Mouse (Mus musculus) NIH3T3 (cell line): ENCODE measurements at regions not wholly inside any gene's neighbourhood (a gene's known extent, or its start where the extent isn't known, plus 50 kb on each side); places are given as distances from the start of the nearest gene placed in this dataset.
"Not testable (repeated sequence)": the region's sequence is repeated elsewhere in the genome, so short reads cannot be mapped to it uniquely, and the experiment has no call there.

ENCODE experiments used
- DNase-seq: peaks from one replicate; pipeline ENCODE4 v3.0.0-alpha.2; 2012; ENCODE audit warnings: low read depth

DNA sequence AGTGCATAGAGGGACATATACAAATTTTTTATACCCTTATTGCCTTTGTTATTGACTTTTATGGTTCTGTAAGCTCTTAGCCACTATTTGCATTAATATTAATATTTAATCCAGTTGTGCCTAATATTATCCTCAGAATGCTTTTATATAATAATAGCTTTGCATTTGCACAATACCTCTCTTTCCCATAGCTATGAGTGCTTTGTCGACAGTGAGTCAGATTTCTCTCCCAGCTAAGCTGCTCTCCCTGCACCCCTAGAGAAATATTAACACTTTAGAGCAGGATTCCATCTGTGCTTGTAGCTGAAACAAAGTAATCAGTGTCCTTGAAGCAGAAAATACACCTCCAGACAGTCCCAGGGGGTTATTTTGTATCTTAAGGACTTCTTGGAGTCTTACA is 288.6 kb upstream of the Arglu1 start:
- DNase-seq = no peak

DNA sequence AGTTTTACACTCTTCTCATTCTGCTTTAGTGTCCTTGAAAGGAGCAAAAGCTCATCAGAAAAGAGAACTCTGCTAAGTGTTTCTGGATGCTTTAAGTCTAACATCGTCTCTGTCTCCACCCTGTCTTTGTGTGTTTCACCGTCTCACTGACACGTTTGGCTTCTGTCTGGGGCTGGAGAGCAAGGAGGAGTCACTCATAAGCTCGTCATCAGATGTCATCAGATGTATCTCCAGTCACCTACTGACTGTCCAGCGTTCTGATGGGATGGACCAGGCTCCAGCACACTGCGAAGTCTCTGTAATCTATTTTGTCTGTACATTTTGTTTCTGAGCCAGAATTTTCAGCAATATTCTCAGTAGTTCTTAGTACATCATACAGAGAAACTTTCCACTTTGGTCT is 283.4 kb upstream of the Arglu1 start:
- no peak for DNase-seq

DNA sequence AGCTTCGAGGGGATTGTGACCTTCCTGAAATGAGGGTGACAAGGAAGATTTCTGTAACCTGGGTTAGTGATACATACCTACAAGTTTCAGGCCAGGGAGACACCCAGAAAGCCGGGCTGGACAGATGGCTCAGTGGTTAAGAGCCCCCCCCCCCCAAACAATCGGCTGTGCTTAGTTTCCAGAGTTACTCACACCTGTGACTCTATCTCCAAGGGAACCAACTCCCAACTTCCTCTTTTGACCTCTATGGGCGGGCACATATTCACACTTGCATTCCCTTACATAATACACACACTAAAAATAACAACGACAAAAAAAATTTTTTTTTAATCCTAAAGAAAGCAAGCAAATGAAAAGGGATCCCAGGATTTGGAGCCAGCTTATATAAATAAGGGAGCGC is 283.0 kb upstream of the Arglu1 start:
- no peak for DNase-seq

DNA sequence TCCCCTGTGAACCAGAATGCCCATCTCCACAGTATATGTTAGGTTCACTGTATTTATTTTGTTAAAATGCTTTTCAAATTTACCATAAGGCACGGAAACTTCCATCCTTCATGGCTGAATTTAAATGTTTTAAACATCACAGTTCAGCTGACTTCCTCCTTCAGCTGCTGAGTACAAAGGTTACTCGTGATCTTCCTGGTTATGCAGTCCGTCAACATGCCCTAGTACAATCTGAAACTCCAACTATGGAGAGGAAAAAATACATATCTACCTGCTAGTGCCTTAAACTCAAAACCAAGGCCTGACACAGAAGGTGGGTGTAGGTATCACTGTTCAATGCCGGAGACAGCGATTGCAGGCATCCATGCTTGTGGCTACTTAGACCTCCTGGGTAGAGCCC is 280.5 kb upstream of the Arglu1 start:
- no peak for DNase-seq

DNA sequence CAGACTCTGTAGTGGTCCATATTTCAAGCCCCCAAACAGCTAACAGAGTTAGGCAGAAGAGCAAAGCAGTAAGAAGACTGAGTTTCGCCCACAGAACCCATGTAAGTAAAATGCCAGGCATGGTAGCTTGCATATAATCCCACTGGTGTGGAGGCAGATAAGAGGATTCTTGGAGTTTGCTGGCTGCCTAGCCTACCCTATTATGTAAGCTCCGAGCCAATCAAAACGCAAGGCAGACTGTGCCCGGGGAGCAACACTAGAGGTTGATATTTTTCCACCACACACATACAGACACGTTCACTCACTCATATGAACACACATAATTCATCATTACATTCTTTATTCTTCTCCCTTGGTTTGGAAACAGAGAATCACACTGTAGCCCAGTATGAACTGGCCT is 280.0 kb upstream of the Arglu1 start:
- DNase-seq = no peak

DNA sequence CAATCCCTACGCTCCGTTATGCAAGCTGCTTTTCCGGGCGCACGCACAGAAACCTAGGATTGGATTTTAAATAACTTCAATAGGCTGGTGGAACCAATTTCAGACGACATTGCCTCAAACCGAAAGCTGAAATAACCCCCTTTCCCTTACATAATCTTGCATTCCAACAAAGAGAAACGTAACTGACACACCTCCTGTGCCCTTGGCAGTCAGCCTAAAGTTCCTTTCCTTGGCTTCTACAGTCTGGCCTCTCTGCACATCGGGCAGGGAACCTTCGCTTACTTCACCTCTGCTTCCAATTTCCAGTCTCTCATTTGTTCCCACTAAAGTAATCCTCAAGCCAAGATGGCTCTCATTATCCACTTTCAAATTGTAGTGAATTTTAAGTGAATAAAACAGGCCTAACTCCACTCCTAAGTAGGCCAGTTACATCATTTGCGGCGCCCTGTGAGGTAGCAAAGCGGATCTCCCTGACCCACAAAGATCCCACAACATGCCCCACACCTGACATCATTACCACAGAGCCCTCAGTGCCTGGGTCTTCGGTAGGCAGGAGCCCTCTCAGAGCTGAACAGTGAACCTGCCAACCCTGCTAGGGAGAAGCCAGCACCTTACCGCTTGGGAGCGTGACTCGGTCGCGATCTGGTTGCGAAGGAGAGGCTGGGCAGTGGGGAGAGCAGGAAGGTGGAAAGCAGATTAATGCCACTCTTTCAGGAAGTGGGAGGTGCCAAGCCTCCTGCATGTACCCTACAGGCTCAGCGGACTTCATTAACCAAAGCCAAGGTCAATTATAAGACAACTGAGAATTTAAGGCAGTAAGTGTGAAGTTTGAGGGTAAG is 279.0 kb upstream of the Arglu1 start:
- no peak for DNase-seq

DNA sequence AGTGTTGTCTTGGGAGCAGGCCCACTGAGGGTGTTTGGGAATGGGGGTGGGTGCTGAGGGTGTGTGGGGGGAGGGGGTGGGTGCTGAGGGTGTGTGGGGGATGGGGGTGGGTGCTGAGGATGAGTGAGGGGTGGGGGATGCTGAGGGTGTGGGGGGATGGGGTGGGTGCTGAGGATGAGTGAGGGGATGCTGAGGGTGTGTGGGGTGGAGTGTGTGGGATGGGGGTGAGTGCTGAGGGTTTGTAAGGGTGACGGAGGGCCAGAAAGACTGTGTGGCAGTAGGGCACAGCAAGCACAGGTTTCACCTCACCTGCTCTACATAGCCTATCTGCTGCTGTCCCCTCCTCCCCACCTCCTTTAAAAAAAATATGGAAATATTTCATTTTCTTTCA is 276.3 kb upstream of the Arglu1 start:
- no peak for DNase-seq

DNA sequence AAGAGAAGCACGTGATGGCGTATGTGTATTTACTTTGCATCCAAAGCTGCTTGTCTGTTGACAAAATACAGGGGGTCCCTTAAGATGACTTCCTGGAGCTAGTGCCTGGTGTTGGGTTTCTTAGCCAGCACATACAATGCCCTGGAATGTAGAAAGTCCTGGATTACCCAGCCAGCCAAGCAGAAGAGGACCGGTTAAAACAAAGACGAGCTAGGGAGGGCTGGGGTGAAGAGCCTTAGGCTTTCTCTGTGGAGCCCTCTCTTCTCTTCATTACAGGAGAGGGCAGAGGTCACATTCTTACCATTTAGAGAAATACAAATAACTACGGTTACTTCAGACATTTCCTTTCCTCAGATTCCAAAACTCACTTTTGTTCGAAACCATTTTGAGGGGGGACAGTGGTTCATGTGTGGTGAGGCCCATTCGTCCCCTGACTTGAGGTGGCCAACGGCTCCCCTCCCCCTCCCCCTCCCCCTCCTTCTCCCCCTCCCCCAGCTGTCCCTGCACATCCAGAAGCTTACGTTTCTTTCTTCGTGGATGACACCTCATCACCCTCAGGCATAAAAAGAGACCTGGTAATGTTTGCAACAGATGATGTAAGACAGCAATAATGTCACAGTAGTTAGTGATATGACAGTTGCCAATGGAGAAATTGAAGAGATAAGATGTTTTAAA is 275.8 kb upstream of the Arglu1 start:
- DNase-seq = no peak

DNA sequence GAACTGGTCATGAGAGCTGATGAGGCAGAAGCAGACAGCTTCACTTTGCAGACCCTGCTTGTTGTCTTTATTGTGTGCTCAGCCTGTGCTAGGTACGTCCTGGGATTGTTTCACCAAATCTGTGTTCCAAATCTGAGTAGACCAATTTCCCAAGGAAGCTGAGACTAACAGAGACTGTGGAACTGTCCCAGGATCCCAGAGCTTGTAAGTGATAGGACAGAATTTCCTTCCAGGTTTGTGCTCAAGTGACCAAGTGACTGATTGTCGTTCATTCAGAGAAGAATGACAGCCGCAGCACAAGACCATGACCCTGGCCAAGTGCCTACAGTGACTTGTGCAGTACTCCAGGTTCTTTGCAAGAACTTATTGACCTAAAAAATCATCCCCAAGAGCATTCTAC is 269.9 kb upstream of the Arglu1 start:
- no peak for DNase-seq

DNA sequence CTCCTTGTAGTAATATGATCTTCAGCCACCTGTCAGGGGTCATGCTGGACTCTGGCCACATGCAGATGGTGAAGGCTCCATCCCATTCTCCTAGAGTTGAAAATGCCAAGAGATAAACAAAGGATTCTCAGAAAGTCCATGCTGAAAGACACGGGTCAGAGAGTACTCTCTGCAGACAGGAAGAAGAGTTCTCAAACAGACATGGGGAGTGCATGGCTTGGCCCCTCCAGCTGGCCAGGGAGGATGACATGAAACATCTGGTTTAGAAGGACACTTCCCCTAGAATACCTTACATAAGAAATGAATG is 269.4 kb upstream of the Arglu1 start:
- no peak for DNase-seq

DNA sequence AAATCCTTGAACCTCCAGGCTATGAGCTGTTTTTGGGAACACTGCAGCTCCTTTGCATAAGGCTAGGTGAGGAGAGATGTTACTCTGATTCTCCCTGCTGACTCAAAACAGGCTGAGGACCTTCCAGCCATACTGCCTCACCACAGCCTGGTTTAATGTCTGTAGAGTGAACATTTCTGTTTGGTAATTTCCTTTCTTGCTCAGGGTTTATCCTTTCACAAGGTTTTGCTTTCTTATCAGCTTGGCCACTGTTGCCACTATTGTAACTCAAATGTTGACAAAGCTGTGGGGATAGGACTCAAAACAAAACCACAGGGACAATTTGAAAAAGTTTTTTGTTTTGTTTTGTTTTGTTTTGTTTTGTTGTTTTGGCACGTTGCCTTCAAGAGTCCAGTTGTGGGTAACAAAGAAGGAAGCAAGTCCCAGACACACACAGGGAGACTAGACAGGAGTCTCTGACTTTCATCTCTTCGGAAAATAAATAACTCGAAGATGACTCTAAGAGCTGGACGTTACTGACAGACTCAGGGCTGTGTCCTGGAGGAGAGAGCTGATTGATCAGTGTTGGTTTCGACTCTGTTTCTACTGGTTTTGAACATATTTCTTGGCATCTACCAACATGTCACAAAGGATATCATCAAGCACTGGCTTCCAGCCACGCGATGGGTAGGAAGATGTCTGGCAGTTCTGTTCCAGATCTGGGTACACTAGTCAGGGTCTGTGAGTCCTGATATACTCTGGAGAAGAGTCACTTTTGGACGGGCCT is 268.9 kb upstream of the Arglu1 start:
- no peak for DNase-seq

DNA sequence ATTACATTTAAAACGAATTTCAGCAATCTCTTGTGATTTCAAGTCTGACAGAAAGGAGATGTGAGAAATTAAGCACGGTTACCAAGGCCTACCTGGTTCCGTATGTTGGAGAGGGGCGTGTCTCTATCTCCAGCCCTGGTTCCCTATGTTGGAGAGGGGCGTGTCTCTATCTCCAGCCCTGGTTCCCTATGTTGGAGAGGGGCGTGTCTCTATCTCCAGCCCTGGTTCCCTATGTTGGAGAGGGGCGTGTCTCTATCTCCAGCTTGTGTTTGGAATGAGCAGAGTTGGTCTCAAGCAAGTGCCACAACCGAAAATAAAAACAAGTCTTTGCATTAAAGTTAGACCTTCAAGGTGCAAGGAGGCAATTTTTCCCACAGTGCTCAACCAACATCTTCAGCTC is 267.8 kb upstream of the Arglu1 start:
- DNase-seq = not testable (repeated sequence)

DNA sequence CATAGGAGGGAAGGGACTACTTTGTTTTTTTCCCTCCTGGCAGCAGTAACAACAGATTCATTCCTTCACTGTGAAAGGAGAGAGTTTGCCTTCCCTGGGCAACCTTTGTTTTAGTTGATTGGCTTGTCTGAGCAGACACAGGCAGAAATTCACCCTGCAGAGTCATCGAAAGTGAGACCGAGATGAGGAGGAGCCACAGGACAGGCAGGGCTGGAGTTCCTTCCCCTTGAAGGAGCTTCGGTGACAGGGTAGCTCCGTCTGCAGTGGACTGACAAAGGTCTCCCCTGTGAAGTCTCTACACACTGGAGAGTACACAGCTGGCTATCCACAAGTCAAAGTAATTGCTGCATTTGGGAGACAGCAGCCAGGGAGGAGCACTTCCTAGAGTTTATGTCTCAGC is 261.9 kb upstream of the Arglu1 start:
- DNase-seq = no peak

DNA sequence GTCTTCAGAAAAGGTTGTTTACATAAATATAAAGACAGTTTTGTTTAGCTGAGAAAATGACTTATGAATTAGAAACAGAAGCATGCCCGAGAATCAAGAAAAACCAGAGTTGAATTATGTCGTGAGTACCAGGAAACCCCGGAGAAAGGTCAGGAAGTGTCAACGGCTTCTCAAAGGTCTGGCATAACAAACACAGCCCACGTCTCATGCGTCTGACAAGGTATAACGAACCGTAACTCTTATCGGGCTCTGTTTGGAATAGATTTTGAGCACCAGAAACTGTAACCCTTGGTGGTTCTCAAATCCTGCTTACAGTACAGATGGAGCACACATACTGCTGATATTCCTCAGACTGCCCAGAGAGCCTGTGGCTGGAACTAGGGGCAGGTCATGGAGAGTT is 260.9 kb upstream of the Arglu1 start:
- DNase-seq = no peak

DNA sequence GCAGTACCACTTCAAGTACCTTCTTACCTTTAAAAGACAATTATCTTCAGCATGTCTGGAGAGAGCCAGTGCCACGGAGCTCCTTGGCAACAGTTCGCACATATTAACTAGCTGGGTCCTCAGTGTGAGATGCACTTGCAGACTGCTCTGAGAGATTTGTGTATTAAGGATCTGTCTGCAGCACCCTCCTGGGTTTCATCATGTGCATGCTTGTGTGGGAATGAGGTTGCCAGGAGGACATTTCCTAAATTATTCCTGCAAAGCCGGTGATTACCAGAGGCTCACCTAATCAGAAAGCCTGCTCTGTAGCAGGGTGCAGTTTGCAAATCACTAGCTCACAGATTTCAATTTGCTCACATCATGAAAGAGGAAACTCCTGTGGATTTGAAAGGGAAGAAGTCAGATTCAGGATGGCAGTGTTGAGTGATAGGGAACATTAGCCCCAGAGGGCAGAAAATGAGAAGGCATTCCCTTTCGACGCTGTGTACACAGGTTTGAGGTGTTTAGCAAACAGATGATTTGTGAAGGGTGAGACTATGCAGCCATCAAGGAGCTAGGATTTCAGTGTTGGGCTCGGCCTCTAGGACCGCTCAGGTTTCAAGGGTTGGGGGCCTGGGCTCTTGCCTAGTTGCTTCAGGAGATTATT is 257.3 kb upstream of the Arglu1 start:
- DNase-seq = no peak

DNA sequence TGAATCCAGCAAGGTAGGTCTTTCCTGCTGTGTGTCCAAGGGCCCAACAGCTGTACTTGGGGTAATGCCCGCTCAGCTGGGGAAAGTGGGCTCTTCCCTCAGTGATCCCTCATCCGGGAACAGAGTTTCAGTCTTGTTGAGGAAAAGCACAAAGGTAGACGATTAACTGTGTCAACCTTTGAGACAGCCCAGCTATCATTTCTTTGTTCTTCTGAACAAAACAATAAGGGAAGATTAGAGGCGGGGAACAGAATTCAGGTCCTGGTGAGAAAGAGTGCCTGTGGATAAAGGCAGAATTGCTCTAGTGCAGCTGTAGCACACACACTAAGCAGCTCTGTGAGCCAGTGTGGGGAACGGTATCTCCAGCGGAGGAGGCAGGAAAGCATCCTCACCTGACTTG is 252.7 kb upstream of the Arglu1 start:
- no peak for DNase-seq

DNA sequence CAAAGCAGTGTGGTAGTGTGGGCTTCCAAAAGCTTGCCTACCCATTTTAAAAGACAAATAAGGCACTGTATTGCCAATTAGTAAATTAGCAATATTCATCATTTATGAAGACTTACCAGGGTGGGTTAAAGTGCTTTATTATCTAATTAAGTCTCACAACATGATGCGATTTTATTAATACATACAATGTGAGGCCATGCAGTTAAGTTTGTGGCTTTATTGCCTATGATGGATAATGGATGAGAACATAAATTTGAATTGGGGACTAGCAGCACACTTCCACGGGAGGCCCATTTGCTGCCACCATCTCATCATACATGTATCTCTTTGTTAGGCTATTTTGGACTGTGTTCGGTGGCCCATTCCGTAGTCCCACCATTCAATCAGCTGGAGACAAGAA is 250.6 kb upstream of the Arglu1 start:
- no peak for DNase-seq

DNA sequence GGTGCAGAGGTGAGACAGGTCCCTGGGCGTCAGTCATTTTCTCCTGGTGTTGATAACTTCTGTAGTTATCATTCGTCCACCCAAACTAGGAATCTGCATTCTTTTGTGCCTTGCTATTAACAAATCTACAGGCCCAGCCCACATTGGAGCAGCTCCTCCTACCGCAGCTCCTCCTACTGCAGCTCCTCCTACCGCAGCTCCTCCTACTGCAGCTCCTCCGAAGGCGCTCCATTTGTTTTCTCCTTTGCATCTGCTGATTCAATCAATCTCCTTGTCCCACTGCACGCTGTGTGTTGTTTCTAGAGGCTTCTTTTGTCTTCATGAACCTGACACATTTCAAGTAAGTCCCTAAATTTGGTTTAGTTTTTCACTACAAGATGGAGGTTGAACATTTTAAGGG is 248.2 kb upstream of the Arglu1 start:
- DNase-seq = no peak

DNA sequence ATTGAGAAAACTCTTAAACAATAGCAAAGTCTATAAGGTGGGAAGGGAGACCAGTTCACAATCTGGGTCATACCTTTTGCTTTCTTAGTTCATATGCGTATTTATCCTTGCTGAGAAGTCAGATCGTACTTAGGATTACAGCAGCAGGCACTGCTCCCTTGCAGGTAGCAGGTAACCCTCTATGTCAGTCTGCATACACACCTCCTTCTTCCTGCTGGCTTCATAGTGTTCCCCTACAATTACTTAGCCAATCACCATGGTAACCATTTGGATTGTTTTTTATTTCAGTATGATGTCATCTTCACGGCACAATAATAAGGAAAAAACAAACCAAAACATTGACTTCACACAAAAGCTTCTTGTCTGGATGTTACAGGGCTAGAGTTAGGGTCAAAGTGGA is 242.1 kb upstream of the Arglu1 start:
- no peak for DNase-seq

DNA sequence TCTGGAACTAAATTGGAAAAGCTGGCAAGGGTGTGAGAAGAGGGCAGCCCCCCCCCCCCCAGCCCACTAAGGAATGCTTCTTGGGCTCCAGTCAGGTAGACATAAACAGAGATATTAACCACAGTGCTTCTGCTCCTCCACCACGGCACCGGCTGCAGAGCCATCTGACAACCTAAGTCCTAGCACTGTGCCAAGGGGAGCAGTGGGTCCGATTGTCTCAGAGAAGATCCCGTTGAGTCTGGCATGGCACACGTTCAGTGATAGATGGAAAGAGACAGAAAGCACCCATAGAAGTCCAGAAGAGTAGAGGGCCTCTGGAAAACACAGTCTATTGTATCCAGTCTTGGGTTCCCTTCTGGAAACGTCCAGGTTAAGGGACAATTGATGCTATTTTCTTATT is 241.4 kb upstream of the Arglu1 start:
- no peak for DNase-seq

DNA sequence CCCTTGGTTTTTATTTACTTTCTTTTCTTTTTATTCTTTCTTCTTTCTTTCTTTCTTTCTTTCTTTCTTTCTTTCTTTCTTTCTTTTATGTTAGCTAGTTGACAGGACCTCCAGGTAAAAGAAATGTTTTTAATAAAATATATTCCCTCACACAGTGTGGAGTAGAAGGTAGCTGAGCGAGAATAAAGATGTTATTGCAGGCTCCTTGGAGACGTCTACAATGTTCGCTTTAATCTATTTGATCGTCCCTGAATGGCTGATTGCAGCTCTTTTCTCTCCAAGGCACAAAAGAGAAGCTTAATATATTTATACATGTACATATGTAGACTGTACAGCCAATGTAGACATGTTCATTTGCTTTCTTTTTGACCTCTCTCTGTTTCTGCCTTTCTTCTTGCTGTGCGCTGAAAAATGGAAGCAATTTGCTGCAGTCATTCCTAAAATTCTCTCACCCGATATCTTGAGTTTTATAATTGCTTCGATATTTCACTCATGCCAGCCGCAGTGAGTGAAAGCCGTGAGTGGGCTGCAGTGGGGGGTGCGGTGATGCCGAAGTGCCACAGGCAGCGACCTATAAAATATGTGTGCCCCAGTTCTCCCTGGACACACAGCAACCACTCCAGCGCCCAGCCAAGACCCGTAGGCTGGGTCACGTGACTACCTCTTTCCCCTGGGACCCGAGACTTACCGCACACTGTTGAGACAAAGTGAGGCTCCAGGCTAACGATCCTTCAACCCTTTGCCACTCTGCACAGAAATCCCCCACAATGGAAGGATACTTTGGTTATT is 237.9 kb upstream of the Arglu1 start:
- DNase-seq = no peak

DNA sequence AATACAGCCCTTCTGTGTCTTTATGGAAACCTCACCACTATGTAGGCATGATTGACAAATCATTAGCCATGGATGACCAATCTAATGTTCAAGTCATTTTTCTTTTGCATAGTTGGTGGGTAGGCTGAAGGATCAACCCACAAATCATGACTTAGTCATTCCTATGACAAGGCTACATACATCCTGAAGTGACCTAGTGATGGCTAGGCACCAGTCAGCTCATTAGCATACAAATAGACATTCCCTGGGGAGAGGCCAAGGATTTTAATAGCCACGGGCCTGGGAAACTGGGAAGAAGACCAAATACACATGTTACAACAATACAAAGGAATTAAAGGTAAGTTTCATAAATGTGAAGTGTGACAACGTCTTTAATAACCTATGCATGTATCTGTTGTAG is 231.1 kb upstream of the Arglu1 start:
- DNase-seq = no peak
